Mouse (Mus musculus) kidney, embryonic 15.5 days (tissue): ENCODE results near the gene Aunip. TPM values are rescaled to one million over a fixed set of nuclear protein-coding genes. Genes with fewer than 3 reads are reported as not detected.

ENCODE experiments used
- ATAC-seq: fragments of 200-750 bp; cut with Nextera tagmentation; replicated peaks from 2 replicates; pipeline ENCODE4 v1.8.0; 2017; ENCODE audit warnings: moderate TSS enrichment; ENCODE audit not compliant: low FRiP score
- H3K27ac ChIP-seq: fragments of 300-500 bp; sonication (generic); 2 replicates; pipeline ENCODE4 v1.5.1; 2015; ENCODE audit warnings: mild to moderate bottlenecking, inconsistent platforms
- H3K27me3 ChIP-seq: fragments of 300-500 bp; sonication (generic); 2 replicates; pipeline ENCODE4 v1.6.1; 2015; ENCODE audit warnings: inconsistent platforms
- H3K36me3 ChIP-seq: fragments of 300-500 bp; sonication (generic); 2 replicates; pipeline ENCODE4 v1.6.1; 2015; ENCODE audit warnings: inconsistent platforms
- H3K4me1 ChIP-seq: fragments of 300-500 bp; sonication (generic); 2 replicates; pipeline ENCODE4 v1.6.1; 2015; ENCODE audit warnings: inconsistent platforms
- H3K4me2 ChIP-seq: fragments of 300-500 bp; sonication (generic); 2 replicates; pipeline ENCODE4 v1.6.1; 2015; ENCODE audit warnings: moderate library complexity, mild to moderate bottlenecking, inconsistent platforms
- H3K4me3 ChIP-seq: fragments of 300-500 bp; sonication (generic); replicated peaks from 2 replicates; pipeline ENCODE4 v1.5.1; 2015; ENCODE audit warnings: mild to moderate bottlenecking, inconsistent platforms
- H3K9ac ChIP-seq: fragments of 300-500 bp; sonication (generic); 2 replicates; pipeline ENCODE4 v1.6.1; 2015; ENCODE audit warnings: mild to moderate bottlenecking, inconsistent platforms
- H3K9me3 ChIP-seq: fragments of 300-500 bp; sonication (generic); replicated peaks from 2 replicates; pipeline ENCODE4 v1.6.1; 2016; ENCODE audit warnings: inconsistent platforms
- WGBS: fragments of 180-500 bp; shearing (Covaris S2); methylation state at CpG from one replicate; pipeline ENCODE4 v1.1.7; 2015; ENCODE audit warnings: mixed read lengths; 5-methylcytosine and 5-hydroxymethylcytosine counted together
- polyA plus RNA-seq: library from polyadenylated mRNA; unstranded; fragments of >200 nt; fragmentation: Nextera tagmentation; extraction: Ambion mirVana; gene quantifications from 2 replicates; pipeline ENCODE4 v1.2.1, GENCODE M21; 2015

Aunip gene
- polyA plus RNA-seq, 1 experiment from 2014 or later = 17.8 TPM

DNA sequence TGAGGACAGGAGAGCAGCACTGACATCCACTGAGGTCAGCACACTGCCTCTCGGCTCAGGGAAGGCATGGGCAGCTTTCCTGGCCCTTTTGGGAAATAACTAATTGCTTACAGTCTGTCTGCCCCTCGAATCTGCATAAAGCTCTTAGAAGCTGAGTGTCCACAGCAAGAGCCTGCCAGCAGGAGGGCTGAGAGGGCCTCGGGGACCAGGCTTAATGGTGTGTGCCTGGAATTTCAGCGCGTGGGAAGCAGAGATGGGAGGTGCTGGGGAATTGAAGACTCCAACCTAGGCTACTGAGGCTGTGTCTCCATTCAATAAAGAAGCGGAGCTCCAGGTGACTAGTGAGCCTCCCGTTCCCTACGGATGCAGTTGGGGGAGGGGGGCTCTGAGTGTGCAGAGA, 36.6 kb upstream of the Aunip start:
- Histone ChIP-seq H3K27ac (0 out of 2 replicates have a peak overlapping the region, but pooled peaks have one; percentile 10), H3K36me3 (peaks cover 61% of the 10 kb centered on the region), H3K9me3 (no peaks in the 10 kb centered on the region), H3K9ac (no peak overlapping the region), H3K4me3 (no peak overlapping the region), H3K4me2 (no peak overlapping the region), H3K27me3 (no peaks in the 10 kb centered on the region), H3K4me1 (peaks cover 22% of the 10 kb centered on the region)
- no peak for ATAC-seq
- 62% methylated on average over 8 of the region's 8 CpGs for WGBS

- Histone ChIP-seq H3K9ac (no peak overlapping the region), H3K9me3 (no peaks in the 10 kb centered on the region), H3K27me3 (no peaks in the 10 kb centered on the region), H3K4me1 (0 out of 2 replicates have a peak, but pooled peaks cover 3% of the 10 kb centered on the region), H3K4me2 (no peak overlapping the region), H3K27ac (no peak overlapping the region), H3K36me3 (peaks cover 49% of the 10 kb centered on the region), H3K4me3 (no peak overlapping the region)
- 93% methylated on average over 8 of the region's 8 CpGs for WGBS
- ATAC-seq = no peak
These were observed 33.9 kb upstream of the Aunip start for GRCm38 (mm10) chr4:134476899-134477298.

- peaks cover 38% of the 10 kb centered on the region for H3K36me3 ChIP-seq
- WGBS = 7% methylated on average over 9 of the region's 9 CpGs
- ATAC-seq = peak; percentile 66
These were observed 32.8 kb upstream of the Aunip start for GRCm38 (mm10) chr4:134478031-134478430.

DNA sequence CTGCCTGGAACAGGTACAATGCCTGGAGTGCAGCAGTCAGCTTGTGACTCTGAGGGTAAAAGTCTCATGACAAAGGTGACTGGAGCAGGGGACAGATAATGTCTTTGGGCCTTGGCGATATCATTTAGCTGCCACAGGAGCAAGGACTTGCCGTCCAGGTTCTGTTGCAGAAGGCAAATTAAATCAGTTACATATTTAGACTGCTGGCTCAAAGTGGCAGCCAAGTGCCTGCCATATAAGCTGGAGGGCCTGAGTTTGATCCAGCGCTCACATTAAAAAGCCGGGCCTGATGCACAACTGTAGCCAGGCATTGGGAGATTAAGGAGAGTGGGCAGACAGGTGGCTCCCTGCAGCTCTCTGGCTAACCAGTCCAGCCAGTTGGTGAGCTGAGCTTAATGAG, 31.0 kb upstream of the Aunip start:
- no peak for ATAC-seq
- peaks cover 24% of the 10 kb centered on the region for H3K36me3 ChIP-seq
- H3K4me2 ChIP-seq = no peak overlapping the region
- peaks cover 5% of the 10 kb centered on the region; the same call in 1 of the 2 replicates for H3K27me3 ChIP-seq
- H3K9me3 ChIP-seq = no peaks in the 10 kb centered on the region
- no peak overlapping the region for H3K9ac ChIP-seq
- 86% methylated on average over 4 of the region's 4 CpGs for WGBS
- no peak overlapping the region for H3K27ac ChIP-seq
- 0 out of 2 replicates have a peak, but pooled peaks cover 3% of the 10 kb centered on the region for H3K4me1 ChIP-seq
- no peak overlapping the region for H3K4me3 ChIP-seq

More at GRCm38 (mm10) chr4:134478031-134478430, 32.8 kb upstream of the Aunip start:
- H3K4me1 ChIP-seq = 0 out of 2 replicates have a peak, but pooled peaks cover 3% of the 10 kb centered on the region
- no peak overlapping the region for H3K4me3 ChIP-seq
- no peak overlapping the region for H3K4me2 ChIP-seq
- no peak overlapping the region for H3K9ac ChIP-seq
- peaks cover 5% of the 10 kb centered on the region; the same call in 1 of the 2 replicates for H3K27me3 ChIP-seq
- no peak overlapping the region for H3K27ac ChIP-seq
- H3K9me3 ChIP-seq = no peaks in the 10 kb centered on the region

DNA sequence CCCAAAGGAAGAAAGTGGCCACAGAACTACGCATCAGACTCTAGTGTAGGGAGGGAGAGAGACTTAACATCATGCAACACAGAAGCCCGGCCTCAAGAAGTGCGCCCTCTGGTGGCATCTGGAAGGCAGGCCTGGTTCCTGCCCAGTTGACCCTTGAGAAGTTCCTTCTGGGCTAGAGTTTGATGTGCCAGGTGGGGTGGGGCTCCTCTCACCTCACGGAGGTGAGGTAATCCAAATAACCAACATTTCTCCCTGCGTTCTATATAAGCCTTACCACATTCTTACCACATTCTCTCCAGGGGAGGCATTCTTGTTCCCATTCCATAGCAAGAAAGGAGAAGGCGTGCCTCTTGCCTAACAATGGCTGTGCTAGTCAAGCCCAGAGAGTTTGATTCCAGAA, 29.9 kb upstream of the Aunip start:
- Histone ChIP-seq H3K4me2 (no peak overlapping the region), H3K9ac (no peak overlapping the region), H3K4me1 (0 out of 2 replicates have a peak, but pooled peaks cover 3% of the 10 kb centered on the region), H3K36me3 (peaks cover 14% of the 10 kb centered on the region), H3K4me3 (no peak overlapping the region), H3K27me3 (peaks cover 5% of the 10 kb centered on the region; the same call in 1 of the 2 replicates), H3K27ac (no peak overlapping the region), H3K9me3 (no peaks in the 10 kb centered on the region)
- peak; percentile 17; the same call in 1 of the 2 replicates for ATAC-seq
- WGBS = 22% methylated on average over 6 of the region's 6 CpGs

DNA sequence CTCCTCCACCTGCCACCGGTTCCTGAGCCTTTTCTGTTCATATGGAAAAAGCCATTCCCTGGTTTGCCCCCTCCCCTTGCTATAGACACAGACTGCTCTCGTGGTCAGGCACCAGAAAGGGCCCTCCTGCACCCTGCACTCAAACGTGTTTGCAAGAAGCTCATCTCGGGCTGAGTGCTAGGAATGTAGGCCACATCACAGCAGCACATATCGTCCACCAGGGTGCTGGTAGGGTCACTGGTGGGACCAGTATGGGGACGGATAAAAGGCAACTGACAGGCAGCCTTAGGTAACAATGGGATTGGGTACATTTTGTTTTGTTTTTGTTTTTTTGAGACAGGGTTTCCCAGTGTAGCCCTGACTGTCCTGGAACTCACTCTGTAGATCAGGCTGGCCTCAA, 29.5 kb upstream of the Aunip start:
- no peak overlapping the region for H3K9ac ChIP-seq
- H3K4me1 ChIP-seq = 0 out of 2 replicates have a peak, but pooled peaks cover 3% of the 10 kb centered on the region
- WGBS = 64% methylated on average over 6 of the region's 6 CpGs
- H3K4me2 ChIP-seq = no peak overlapping the region
- H3K9me3 ChIP-seq = no peaks in the 10 kb centered on the region
- no peak overlapping the region for H3K27ac ChIP-seq
- H3K27me3 ChIP-seq = peaks cover 5% of the 10 kb centered on the region; the same call in 1 of the 2 replicates
- no peak overlapping the region for H3K4me3 ChIP-seq
- peaks cover 10% of the 10 kb centered on the region for H3K36me3 ChIP-seq
- ATAC-seq = no peak

DNA sequence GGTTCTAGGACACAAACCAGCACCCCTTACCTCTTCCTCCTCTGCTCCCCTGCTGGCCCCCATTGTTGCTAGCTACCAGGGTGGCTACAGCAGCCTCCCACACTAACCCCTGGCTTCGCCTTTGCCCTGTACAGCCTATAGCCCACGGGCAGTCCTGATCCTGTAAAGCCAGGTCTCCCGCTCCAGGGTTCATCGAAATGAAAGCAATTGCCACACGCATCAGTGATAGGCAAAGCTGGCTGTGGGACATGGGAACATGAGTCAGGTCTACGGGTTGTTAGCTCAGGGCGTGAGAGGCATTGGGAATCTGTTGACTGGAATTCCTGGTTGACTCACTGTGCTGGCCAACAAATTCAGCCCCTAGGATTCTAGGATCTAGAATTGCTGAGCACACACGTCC, 28.4 kb upstream of the Aunip start:
- Histone ChIP-seq H3K4me2 (no peak overlapping the region), H3K36me3 (no peaks in the 10 kb centered on the region), H3K27me3 (peaks cover 5% of the 10 kb centered on the region; the same call in 1 of the 2 replicates), H3K9ac (no peak overlapping the region), H3K4me3 (no peak overlapping the region), H3K27ac (no peak overlapping the region), H3K9me3 (no peaks in the 10 kb centered on the region), H3K4me1 (0 out of 2 replicates have a peak, but pooled peaks cover 3% of the 10 kb centered on the region)
- 76% methylated on average over 8 of the region's 8 CpGs for WGBS
- ATAC-seq = no peak

DNA sequence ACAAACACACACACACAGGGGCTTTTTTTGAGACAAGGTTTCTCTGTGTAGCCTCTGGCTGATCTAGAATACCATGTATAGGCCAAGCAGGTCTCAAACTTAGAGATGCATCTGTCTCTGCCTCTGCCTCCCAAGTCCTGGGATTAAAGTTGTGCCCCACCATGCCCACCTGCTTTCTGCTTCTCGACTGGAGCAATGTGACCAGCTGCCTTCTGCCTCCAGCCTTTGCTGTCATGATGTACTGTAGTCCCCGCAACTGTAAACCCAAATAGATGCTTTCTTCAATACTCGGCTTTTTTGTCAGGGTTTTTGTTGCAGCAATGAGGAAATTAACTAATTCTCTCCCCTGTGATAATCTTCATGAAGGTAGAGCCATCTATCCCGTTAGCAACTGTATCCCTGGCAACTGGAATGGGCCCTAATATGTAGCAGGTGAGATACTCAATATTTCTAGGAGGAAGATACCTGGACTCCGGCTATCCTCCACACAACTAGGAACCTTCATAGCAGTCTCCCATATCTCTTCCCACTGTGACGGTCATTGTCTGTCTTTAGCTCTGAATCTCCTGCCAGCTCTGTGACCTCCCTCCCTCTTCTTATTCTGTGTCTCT, 27.6 kb upstream of the Aunip start:
- H3K36me3 ChIP-seq = no peaks in the 10 kb centered on the region
- no peak overlapping the region for H3K27ac ChIP-seq
- no peak overlapping the region for H3K4me2 ChIP-seq
- H3K27me3 ChIP-seq = peaks cover 5% of the 10 kb centered on the region; the same call in 1 of the 2 replicates
- ATAC-seq = no peak
- no peaks in the 10 kb centered on the region for H3K4me1 ChIP-seq
- no peak overlapping the region for H3K9ac ChIP-seq
- H3K9me3 ChIP-seq = no peaks in the 10 kb centered on the region
- 69% methylated on average over 6 of the region's 6 CpGs for WGBS
- no peak overlapping the region for H3K4me3 ChIP-seq

DNA sequence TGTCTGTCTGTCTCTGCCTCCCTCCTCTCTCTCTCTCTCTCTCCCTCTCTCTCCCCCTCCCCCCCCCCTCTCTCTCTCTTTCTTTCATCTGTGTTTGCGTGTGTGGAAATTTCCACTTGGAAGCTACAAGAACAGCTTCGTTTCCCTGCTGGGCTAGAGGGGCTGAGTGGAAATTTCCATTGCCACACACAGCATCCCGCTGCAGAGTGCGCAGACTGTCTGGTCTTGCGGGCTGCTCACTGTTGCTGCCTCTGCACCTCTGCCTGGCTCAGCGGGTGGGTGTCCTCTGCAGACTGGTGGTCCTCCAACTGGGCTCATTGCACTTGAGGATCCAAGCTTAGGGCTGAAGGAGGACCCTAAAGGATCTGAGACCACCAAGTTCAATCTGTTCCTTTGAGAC, 27.1 kb upstream of the Aunip start:
- Histone ChIP-seq H3K4me2 (no peak overlapping the region), H3K4me3 (no peak overlapping the region), H3K36me3 (no peaks in the 10 kb centered on the region), H3K27me3 (peaks cover 5% of the 10 kb centered on the region; the same call in 1 of the 2 replicates), H3K4me1 (no peaks in the 10 kb centered on the region), H3K27ac (no peak overlapping the region), H3K9me3 (no peaks in the 10 kb centered on the region), H3K9ac (no peak overlapping the region)
- no peak for ATAC-seq
- WGBS = 57% methylated on average over 6 of the region's 6 CpGs

- WGBS = 83% methylated on average over 10 of the region's 10 CpGs
- no peak for ATAC-seq
- Histone ChIP-seq H3K36me3 (no peaks in the 10 kb centered on the region), H3K27ac (no peak overlapping the region), H3K9ac (no peak overlapping the region), H3K27me3 (peaks cover 5% of the 10 kb centered on the region; the same call in 1 of the 2 replicates), H3K4me3 (no peak overlapping the region), H3K4me2 (no peak overlapping the region), H3K4me1 (no peaks in the 10 kb centered on the region), H3K9me3 (no peaks in the 10 kb centered on the region)
These were observed 26.6 kb upstream of the Aunip start for GRCm38 (mm10) chr4:134484231-134484630.

DNA sequence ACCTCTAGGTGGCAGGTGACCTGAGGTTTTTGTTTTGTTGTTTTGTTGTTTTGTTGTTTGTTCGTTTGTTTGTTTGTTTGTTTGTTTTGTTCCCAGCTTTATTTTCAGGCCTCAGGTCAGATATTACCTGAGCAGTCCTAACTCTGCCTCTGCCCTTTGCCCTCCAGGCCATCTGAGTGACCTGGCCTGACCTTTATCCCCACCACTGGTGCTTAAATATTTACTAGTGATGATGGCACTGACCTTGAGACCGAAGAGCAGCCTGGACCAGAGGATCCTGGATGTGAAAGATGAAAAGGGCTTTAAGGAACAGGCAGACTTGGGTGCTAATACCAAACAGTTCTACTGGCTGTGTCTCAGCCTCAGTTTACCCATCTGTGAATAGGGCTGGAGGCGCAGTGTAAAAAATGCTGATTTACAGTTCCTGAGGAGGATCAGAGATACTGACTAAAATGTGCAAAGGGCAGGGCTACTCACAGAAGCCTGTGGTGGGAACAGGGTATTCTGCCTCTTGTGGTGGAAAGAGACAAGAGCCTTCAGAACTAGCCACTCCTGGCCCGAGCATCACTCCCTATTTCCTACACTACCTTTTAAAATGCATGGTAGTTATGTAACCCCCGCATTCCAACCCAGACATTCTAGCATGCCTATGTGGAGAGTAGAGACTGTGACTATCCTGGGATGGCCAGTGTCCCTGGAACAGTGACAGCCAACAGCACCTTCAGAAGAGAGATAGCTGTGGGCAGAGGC, 25.5 kb upstream of the Aunip start:
- Histone ChIP-seq H3K36me3 (no peaks in the 10 kb centered on the region), H3K9ac (no peak overlapping the region), H3K9me3 (no peaks in the 10 kb centered on the region), H3K27me3 (peaks cover 5% of the 10 kb centered on the region; the same call in 1 of the 2 replicates), H3K4me3 (no peak overlapping the region), H3K27ac (no peak overlapping the region), H3K4me2 (no peak overlapping the region), H3K4me1 (no peaks in the 10 kb centered on the region)
- WGBS = 87% methylated on average over 5 of the region's 5 CpGs
- ATAC-seq = no peak

GRCm38 (mm10) chr4:134488211-134488610, 22.6 kb upstream of the Aunip start:
- H3K27ac ChIP-seq = no peak overlapping the region
- WGBS = 84% methylated on average over 5 of the region's 5 CpGs
- no peak overlapping the region for H3K9ac ChIP-seq
- no peaks in the 10 kb centered on the region for H3K4me1 ChIP-seq
- ATAC-seq = no peak
- no peaks in the 10 kb centered on the region for H3K27me3 ChIP-seq
- H3K4me2 ChIP-seq = no peak overlapping the region
- no peak overlapping the region for H3K4me3 ChIP-seq
- no peaks in the 10 kb centered on the region for H3K36me3 ChIP-seq
- H3K9me3 ChIP-seq = no peaks in the 10 kb centered on the region
